In the genomic region with DNA sequence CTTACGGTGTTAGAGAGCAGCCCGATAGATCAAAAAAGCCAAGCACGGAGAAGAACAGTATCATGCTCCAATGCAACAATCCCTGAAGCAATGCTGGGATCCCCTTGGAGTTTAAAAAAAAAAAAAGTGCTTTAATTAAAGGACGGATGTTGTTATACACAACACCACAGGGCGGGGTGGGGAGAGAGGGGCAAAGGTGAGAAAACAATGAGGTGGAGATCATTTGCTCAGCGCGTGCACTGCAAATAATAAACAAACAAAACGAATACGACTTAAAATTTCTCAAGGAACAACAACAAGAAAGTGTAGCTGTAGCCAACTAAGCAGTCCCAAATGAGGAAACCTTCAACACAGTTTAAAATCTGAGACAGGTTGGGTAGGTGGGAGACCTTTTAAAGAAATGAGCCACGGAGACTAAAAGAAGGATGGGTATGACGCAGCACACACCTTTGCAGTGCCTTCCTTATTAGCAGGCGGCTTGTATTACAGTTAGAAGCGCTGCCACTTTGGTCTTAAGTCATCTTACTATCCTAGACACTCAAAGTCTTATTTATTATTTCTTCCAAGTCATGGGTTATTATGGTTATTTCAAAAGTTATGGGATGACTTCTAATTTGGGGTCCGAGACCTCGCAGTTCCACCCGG, we compare ENCODE assay signal across 8 mouse cellular contexts. TPM values are rescaled to one million over a fixed set of nuclear protein-coding genes. Genes with fewer than 3 reads are reported as not detected.
DNase-seq lines count a peak whose midpoint lies in the region; ATAC-seq and TF ChIP-seq lines count a peak whose summit lies in the region.

No protein-coding gene starts in this region.

- no peaks in the 10 kb centered on the region for H3K27me3 ChIP-seq in lung, embryonic 16.5 days (ENCODE audit: control insufficient read depth, insufficient read depth, low read depth, low read length)
- H3K27me3 ChIP-seq in embryonic facial prominence, embryonic 13.5 days: no peaks in the 10 kb centered on the region
- H3K27me3 ChIP-seq in kidney, embryonic 14.5 days (ENCODE audit: control insufficient read depth, insufficient read depth, low read length): no peaks in the 10 kb centered on the region
- H3K27me3 ChIP-seq in midbrain, postnatal 0 days (ENCODE audit: insufficient read depth, low read length): no peaks in the 10 kb centered on the region

- peak overlapping the region; percentile 91 for H3K27ac ChIP-seq in lung, embryonic 16.5 days (ENCODE audit: low read length)
- H3K27ac ChIP-seq in embryonic facial prominence, embryonic 13.5 days: peak overlapping the region; percentile 80
- H3K27ac ChIP-seq in kidney, embryonic 14.5 days (ENCODE audit: low read depth, low read length): peak overlapping the region; percentile 71; the same call in 1 of the 2 replicates
- peak overlapping the region; percentile 77 for H3K27ac ChIP-seq in midbrain, postnatal 0 days (ENCODE audit: low read depth, low read length)

- peak overlapping the region; percentile 98 for H3K4me3 ChIP-seq in lung, embryonic 16.5 days (ENCODE audit: low read length)
- H3K4me3 ChIP-seq in embryonic facial prominence, embryonic 13.5 days: peak overlapping the region; percentile 98
- H3K4me3 ChIP-seq in kidney, embryonic 14.5 days (ENCODE audit: low read length): peak overlapping the region; percentile 91
- peak overlapping the region; percentile 98 for H3K4me3 ChIP-seq in midbrain, postnatal 0 days (ENCODE audit: low read depth, low read length)

- TF ChIP-seq CTCF in midbrain, postnatal 0 days (IDR thresholded peaks at IDR 0.05): no peak

- 7% methylated on average over 16 of the region's 16 CpGs for WGBS in lung, embryonic 16.5 days
- 6% methylated on average over 16 of the region's 16 CpGs for WGBS in embryonic facial prominence, embryonic 13.5 days
- 7% methylated on average over 16 of the region's 16 CpGs for WGBS in kidney, embryonic 14.5 days
- 6% methylated on average over 16 of the region's 16 CpGs for WGBS in midbrain, postnatal 0 days

- H3K9me3 ChIP-seq in lung, embryonic 16.5 days (ENCODE audit: control insufficient read depth, low read length): no peaks in the 10 kb centered on the region
- H3K9me3 ChIP-seq in embryonic facial prominence, embryonic 13.5 days: no peaks in the 10 kb centered on the region
- H3K9me3 ChIP-seq in kidney, embryonic 14.5 days (ENCODE audit: control insufficient read depth, low read length): no peaks in the 10 kb centered on the region
- no peaks in the 10 kb centered on the region for H3K9me3 ChIP-seq in midbrain, postnatal 0 days (ENCODE audit: low read length)

- H3K9ac ChIP-seq in lung, embryonic 16.5 days (ENCODE audit: low read length): peak overlapping the region; percentile 93
- H3K9ac ChIP-seq in embryonic facial prominence, embryonic 13.5 days: peak overlapping the region; percentile 93
- peak overlapping the region; percentile 81 for H3K9ac ChIP-seq in kidney, embryonic 14.5 days (ENCODE audit: low read depth, low read length)
- H3K9ac ChIP-seq in midbrain, postnatal 0 days (replicated peaks; ENCODE audit: low read length, poor library complexity, severe bottlenecking): peak overlapping the region; percentile 82

- H3K4me2 ChIP-seq in lung, embryonic 16.5 days (ENCODE audit: low read depth, low read length): peak overlapping the region; percentile 71
- H3K4me2 ChIP-seq in embryonic facial prominence, embryonic 13.5 days: peak overlapping the region; percentile 70
- peak overlapping the region; percentile 64 for H3K4me2 ChIP-seq in kidney, embryonic 14.5 days (replicated peaks; ENCODE audit: low read depth, low read length)
- H3K4me2 ChIP-seq in midbrain, postnatal 0 days (ENCODE audit: low read depth, low read length, poor library complexity, severe bottlenecking): peak overlapping the region; percentile 69

- H3K4me1 ChIP-seq in lung, embryonic 16.5 days (replicated peaks; ENCODE audit: control insufficient read depth, insufficient read depth, low read length): peaks cover 12% of the 10 kb centered on the region
- peaks cover 11% of the 10 kb centered on the region for H3K4me1 ChIP-seq in embryonic facial prominence, embryonic 13.5 days
- H3K4me1 ChIP-seq in kidney, embryonic 14.5 days (ENCODE audit: control insufficient read depth, insufficient read depth, low read length): peaks cover 11% of the 10 kb centered on the region; the same call in 1 of the 2 replicates
- 0 out of 2 replicates have a peak, but pooled peaks cover 6% of the 10 kb centered on the region for H3K4me1 ChIP-seq in midbrain, postnatal 0 days (ENCODE audit: insufficient read depth, low read length)

- H3K36me3 ChIP-seq in lung, embryonic 16.5 days (ENCODE audit: control insufficient read depth, insufficient read depth, low read length): peaks cover 12% of the 10 kb centered on the region
- peaks cover 23% of the 10 kb centered on the region for H3K36me3 ChIP-seq in embryonic facial prominence, embryonic 13.5 days
- peaks cover 13% of the 10 kb centered on the region for H3K36me3 ChIP-seq in kidney, embryonic 14.5 days (ENCODE audit: control insufficient read depth, insufficient read depth, low read length)
- H3K36me3 ChIP-seq in midbrain, postnatal 0 days (ENCODE audit: insufficient read depth, low read length): peaks cover 14% of the 10 kb centered on the region

- ATAC-seq in lung, embryonic 16.5 days (ENCODE audit: low read depth): peak; percentile 34; the same call in 1 of the 2 replicates
- no peak for ATAC-seq in embryonic facial prominence, embryonic 13.5 days (ENCODE audit: insufficient number of reproducible peaks, insufficient read depth, low FRiP score, low TSS enrichment, low read depth)
- ATAC-seq in kidney, embryonic 14.5 days (ENCODE audit: low FRiP score, low TSS enrichment): peak; percentile 56
- ATAC-seq in midbrain, postnatal 0 days (ENCODE audit: low FRiP score): peak; percentile 20; the same call in 1 of the 2 replicates

- DNase-seq in lung, postnatal 4 days: no peak
- DNase-seq in midbrain, postnatal 0 days (ENCODE audit: low spot score): peak; percentile 19
- DNase-seq in thymus, postnatal 36 days: no peak
- no peak for DNase-seq in urinary bladder, postnatal 10 days (ENCODE audit: low spot score)
- DNase-seq in right cerebral cortex, postnatal 10 days (ENCODE audit: low spot score in 2 of 2): no peak

RNA-seq across cellular contexts. Expression of a gene that starts 0.6 kb away (rescaled TPM):
- polyA plus RNA-seq in lung, embryonic 16.5 days (2015; fragmentation: Nextera tagmentation; extraction: Ambion mirVana): 29.1 and 29.2 TPM in 2 replicates
- polyA plus RNA-seq in embryonic facial prominence, embryonic 13.5 days (2015; fragmentation: Nextera tagmentation; extraction: Ambion mirVana): 37.1 and 43.5 TPM in 2 replicates
- polyA plus RNA-seq in kidney, embryonic 14.5 days (2014; fragmentation: Nextera tagmentation; extraction: Ambion mirVana): 27.0 and 27.7 TPM in 2 replicates
- 23.7 and 28.6 TPM in 2 replicates for total RNA-seq in midbrain, postnatal 0 days (2014; rRNA removed)
- polyA plus RNA-seq in midbrain, postnatal 0 days (2015; fragmentation: Nextera tagmentation; extraction: Ambion mirVana): 25.9 and 28.1 TPM in 2 replicates

RNA-seq across cellular contexts. Expression of a gene that starts 0.7 kb away (rescaled TPM):
- polyA plus RNA-seq in lung, embryonic 16.5 days (2015; fragmentation: Nextera tagmentation; extraction: Ambion mirVana): 14.7 and 15.8 TPM in 2 replicates
- 16.0 and 19.8 TPM in 2 replicates for polyA plus RNA-seq in embryonic facial prominence, embryonic 13.5 days (2015; fragmentation: Nextera tagmentation; extraction: Ambion mirVana)
- 11.8 and 19.2 TPM in 2 replicates for polyA plus RNA-seq in kidney, embryonic 14.5 days (2014; fragmentation: Nextera tagmentation; extraction: Ambion mirVana)
- 11.2 and 12.4 TPM in 2 replicates for total RNA-seq in midbrain, postnatal 0 days (2014; rRNA removed)
- polyA plus RNA-seq in midbrain, postnatal 0 days (2015; fragmentation: Nextera tagmentation; extraction: Ambion mirVana): 13.2 and 14.7 TPM in 2 replicates

RNA-seq across cellular contexts. Expression of a gene that starts 26.3 kb away (rescaled TPM):
- 7.1 and 10.8 TPM in 2 replicates for polyA plus RNA-seq in lung, embryonic 16.5 days (2015; fragmentation: Nextera tagmentation; extraction: Ambion mirVana)
- 9.2 and 10.5 TPM in 2 replicates for polyA plus RNA-seq in embryonic facial prominence, embryonic 13.5 days (2015; fragmentation: Nextera tagmentation; extraction: Ambion mirVana)
- 0.10 and 0.45 TPM in 2 replicates for polyA plus RNA-seq in kidney, embryonic 14.5 days (2014; fragmentation: Nextera tagmentation; extraction: Ambion mirVana)
- total RNA-seq in midbrain, postnatal 0 days (2014; rRNA removed): 0.24 and 1.2 TPM in 2 replicates
- 0.13 and 0.25 TPM in 2 replicates for polyA plus RNA-seq in midbrain, postnatal 0 days (2015; fragmentation: Nextera tagmentation; extraction: Ambion mirVana)

RNA-seq across cellular contexts. Expression of a gene that starts 26.8 kb away (rescaled TPM):
- 2.4 and 2.5 TPM in 2 replicates for polyA plus RNA-seq in lung, embryonic 16.5 days (2015; fragmentation: Nextera tagmentation; extraction: Ambion mirVana)
- polyA plus RNA-seq in embryonic facial prominence, embryonic 13.5 days (2015; fragmentation: Nextera tagmentation; extraction: Ambion mirVana): 1.3 and 1.4 TPM in 2 replicates
- polyA plus RNA-seq in kidney, embryonic 14.5 days (2014; fragmentation: Nextera tagmentation; extraction: Ambion mirVana): 1.7 TPM in 2 replicates
- 0.11 and 0.28 TPM in 2 replicates for total RNA-seq in midbrain, postnatal 0 days (2014; rRNA removed)
- polyA plus RNA-seq in midbrain, postnatal 0 days (2015; fragmentation: Nextera tagmentation; extraction: Ambion mirVana): 0.50 and 0.93 TPM in 2 replicates
